In the genomic region with DNA sequence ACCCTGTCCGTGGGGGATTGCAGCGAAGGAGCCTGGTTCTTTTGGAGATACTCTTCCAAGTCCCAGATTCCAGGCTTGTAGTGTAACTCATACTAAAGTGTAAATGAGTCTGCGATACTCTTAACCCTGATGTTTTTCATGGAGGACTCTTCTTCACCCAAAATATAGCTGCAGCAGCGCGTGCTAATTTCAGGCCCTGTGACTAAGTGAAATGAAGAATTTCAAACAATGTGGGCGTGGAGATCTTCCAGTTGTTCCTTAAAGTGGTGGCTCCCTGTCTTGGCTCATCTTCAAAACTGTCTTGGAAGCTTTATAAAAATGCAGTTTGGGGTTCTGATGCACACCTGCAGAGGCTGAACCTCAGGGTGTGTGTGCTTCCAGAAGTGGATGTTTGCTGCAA, we compare ENCODE assay signal across 23 mouse cellular contexts. TPM values are rescaled to one million over a fixed set of nuclear protein-coding genes. Genes with fewer than 3 reads are reported as not detected.
DNase-seq lines count a peak whose midpoint lies in the region; ATAC-seq lines count a peak whose summit lies in the region.
"Had no signal": no experiment of that assay in that cellular context is flagged by ENCODE, and none has a peak within 500 bp of the region (broad histone marks: within the 10 kb centered on the region; RNA-seq: fewer than 3 reads in every experiment).

No protein-coding gene starts in this region.

- peak; percentile 20 to 35 for DNase-seq in frontal cortex, postnatal 36 days (ENCODE audit: low spot score in 2 of 2)
- DNase-seq in frontal cortex, postnatal 14 days (ENCODE audit: low spot score in 2 of 2), result no peak
- DNase-seq in right cerebral cortex, adult 18-20 months, result peak; percentile 59
- DNase-seq in right cerebral cortex, postnatal 10 days (ENCODE audit: low spot score in 2 of 2), result no peak
- DNase-seq in telencephalon, adult 2 months (ENCODE audit: low read depth, low spot score), result peak; percentile 64
- DNase-seq: adrenal gland, adult 8-10 months; adrenal gland, postnatal 25 days; cerebellum, adult 18-20 months; cerebellum, adult 9-10 months; cerebellum, postnatal 14 days; gastrocnemius, postnatal 10 days; gastrocnemius, postnatal 36 days; heart, postnatal 36 days had no signal

- no peak for ATAC-seq in inflammation-experienced regulatory T-cells, adult 6 months
- ATAC-seq: CD4-positive, CD25-positive, alpha-beta regulatory T cell, adult 4 months; forebrain, embryonic 15.5 days; hindbrain, embryonic 16.5 days; intestine, embryonic 16.5 days had no signal

RNA-seq across cellular contexts. Expression of gene Gckr, which starts 5.8 kb away (rescaled TPM):
- polyA plus RNA-seq in inflammation-experienced regulatory T-cells, adult 6 months (2017; shearing (Covaris generic)), result under 1 TPM in 2 of 3 experiments, not detected in 1; 0.15 to 0.48 TPM
- polyA plus RNA-seq: C2C12; CD4-positive, CD25-positive, alpha-beta regulatory T cell, adult 4 months; erythroblast, embryonic 14.5 days; forebrain, embryonic 12.5 days; heart, embryonic 14.5 days; hindbrain, embryonic 10.5 days had no signal

RNA-seq across cellular contexts. Expression of gene Fndc4, which starts 7.2 kb away (rescaled TPM):
- polyA plus RNA-seq in inflammation-experienced regulatory T-cells, adult 6 months (2017; shearing (Covaris generic)), result not detected
- polyA plus RNA-seq: CD4-positive, CD25-positive, alpha-beta regulatory T cell, adult 4 months; erythroblast, embryonic 14.5 days had no signal

RNA-seq across cellular contexts. Expression of gene Ift172, which starts 12.2 kb away (rescaled TPM):
- polyA plus RNA-seq in inflammation-experienced regulatory T-cells, adult 6 months (2017; shearing (Covaris generic)), result 1 to 10 TPM; 3.3 to 4.4 (median 4.3) TPM

RNA-seq across cellular contexts. Expression of gene Krtcap3, which starts 51.6 kb away (rescaled TPM):
- 10 to 100 TPM; 25.8 to 27.7 (median 26.9) TPM for polyA plus RNA-seq in inflammation-experienced regulatory T-cells, adult 6 months (2017; shearing (Covaris generic))

Comparison
In these comparisons a context has a peak if more than half of its experiments do, and no peak if none do; other contexts are left out.
1. DNase-seq: peak in frontal cortex, postnatal 36 days (2 of 2), right cerebral cortex, adult 18-20 months (single experiment) and telencephalon, adult 2 months (single experiment); none in frontal cortex, postnatal 14 days (0 of 2) and right cerebral cortex, postnatal 10 days (0 of 2).